Mouse (Mus musculus) brown adipose tissue, adult 24 weeks (tissue): ENCODE measurements around the gene Rfx4. TPM values are rescaled to one million over a fixed set of nuclear protein-coding genes. Genes with fewer than 3 reads are reported as not detected.

Experiments used
- H3K27ac ChIP-seq: fragments of 200-500 bp; replicated peaks from 2 replicates; pipeline ENCODE4 v1.5.1; 2012; ENCODE audit warnings: low read depth, mild to moderate bottlenecking, low read length
- H3K4me1 ChIP-seq: fragments of 200-500 bp; 2 replicates; pipeline ENCODE4 v1.6.1; 2012; ENCODE audit warnings: low read length, mixed read lengths; ENCODE audit not compliant: control insufficient read depth, insufficient read depth, insufficient read length
- H3K4me3 ChIP-seq: fragments of 200-500 bp; 2 replicates; pipeline ENCODE4 v1.5.1; 2012; ENCODE audit warnings: low read depth, mild to moderate bottlenecking, low read length, moderate library complexity; ENCODE audit not compliant: insufficient read depth
- polyA plus RNA-seq: library from polyadenylated mRNA; stranded (reverse); fragments of >200 nt; gene quantifications from 2 replicates; pipeline ENCODE4 v1.2.4, GENCODE M21; 2012; ENCODE audit not compliant: missing spikeins, insufficient read depth, insufficient read length

Rfx4 gene
- polyA plus RNA-seq, 1 experiment: 0.32 TPM

DNA sequence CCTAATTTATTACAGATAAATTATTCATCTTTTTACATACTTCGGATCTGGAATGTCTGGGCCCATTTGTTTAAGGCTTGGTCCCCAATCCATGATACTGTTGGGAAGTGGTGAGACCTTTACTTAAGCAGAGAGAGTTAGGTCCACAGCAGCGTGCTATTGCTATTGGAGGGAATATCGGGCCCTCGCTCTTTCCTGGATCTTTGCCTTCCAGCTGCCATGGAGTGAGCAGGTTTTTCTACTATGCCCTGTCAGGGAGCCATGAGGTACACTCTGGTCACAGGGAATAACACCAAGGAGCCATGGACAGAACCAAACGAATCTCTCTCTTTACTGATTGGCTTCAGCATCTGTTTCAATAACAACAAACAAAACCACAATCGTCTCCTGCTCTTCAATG, 159.6 kb downstream of the Rfx4 start:
- no peak overlapping the region for H3K4me3 ChIP-seq
- no peak overlapping the region for H3K27ac ChIP-seq
- H3K4me1 ChIP-seq: peaks cover 6% of the 10 kb centered on the region; the same call in 1 of the 2 replicates

DNA sequence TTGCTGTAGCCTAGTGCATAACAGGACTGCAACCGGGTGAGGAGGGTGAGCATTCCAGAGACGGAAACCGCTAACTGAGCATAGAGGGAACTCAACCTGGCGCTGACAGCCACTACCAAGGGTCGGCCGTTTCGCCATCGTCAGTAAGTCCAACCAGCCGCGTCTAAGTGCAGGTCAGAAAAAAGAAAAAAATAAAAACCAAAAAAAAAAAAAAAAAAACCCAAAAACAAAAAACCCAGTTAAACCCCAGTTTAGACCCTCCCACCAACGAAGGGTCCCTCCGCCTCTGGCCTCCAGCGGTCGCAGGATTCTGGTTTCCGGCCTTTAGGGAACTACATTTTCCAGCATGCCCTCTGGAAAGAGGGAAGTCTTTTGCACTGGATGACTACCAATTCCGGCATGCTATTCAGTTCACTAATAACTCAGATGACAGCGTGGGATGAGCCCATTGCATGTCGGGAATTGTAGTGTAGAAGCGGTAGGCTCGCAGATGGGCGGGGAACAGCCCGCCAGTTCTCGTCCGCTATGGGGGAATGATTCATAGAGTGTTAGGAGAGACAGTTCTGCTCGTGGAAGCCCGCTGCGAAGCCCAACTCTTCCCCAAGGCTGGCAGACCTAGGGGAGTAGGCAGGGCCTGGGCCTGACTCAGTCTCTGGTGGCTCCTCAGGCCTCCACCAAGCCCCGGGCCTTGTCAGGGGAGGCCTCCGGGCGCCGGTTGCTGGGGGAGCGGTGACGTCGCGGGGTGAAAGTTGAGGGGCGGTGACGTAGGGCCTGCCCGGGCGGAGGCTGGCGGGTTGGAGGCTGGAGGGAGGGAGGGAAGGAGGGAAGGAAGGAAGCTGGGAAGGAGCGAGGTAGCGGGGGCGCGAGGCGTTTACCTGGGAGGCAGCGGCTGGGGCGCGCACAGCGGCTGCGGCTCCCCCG, 161.2 kb downstream of the Rfx4 start, which contains the start of gene Ric8b:
Ric8b (plus strand) TSS at position 807 of the 921 bp plus-strand sequence.
- peaks cover 6% of the 10 kb centered on the region; the same call in 1 of the 2 replicates for H3K4me1 ChIP-seq
- peak within 1 kb of the TSS; percentile 98 for H3K27ac ChIP-seq
- H3K4me3 ChIP-seq: peak within 1 kb of the TSS; percentile 82

DNA sequence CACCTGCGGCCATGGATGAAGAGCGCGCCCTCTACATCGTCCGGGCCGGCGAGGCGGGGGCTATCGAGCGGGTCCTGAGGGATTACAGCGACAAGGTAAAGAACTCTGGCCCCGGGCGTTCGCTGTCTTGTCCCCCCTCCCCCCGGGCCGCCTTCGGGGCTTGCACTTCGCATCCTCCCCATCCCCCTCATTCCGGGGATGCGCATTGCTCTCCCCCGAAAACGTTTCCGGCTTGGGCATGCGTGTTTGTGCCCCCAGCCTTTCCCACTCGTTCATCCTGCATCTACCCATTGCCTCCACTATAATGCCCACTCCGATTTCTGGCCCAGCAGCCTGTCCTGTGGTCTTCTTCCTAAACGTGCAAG, 161.9 kb downstream of the Rfx4 start:
- Histone ChIP-seq H3K4me3 (peak overlapping the region; percentile 82), H3K4me1 (peaks cover 6% of the 10 kb centered on the region; the same call in 1 of the 2 replicates), H3K27ac (peak overlapping the region; percentile 60)

DNA sequence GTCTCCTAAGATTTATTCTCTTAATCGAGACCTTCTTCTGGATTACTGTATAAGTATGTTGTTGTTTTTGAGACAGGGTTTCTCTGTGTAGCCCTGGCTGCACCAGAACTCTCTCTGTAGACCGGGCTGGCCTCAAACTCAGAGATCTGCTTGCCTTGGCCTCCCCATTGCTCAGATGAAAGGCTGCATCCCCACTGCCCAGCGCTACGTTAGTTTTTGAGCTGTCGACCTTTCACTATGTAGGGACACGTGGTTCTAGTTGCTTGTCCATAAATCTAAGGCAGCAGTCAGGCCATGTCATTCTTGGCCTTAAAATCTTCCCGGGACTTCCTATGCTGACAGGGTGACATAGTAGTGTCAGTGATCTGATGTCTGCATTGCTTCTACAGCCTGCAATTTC, 170.5 kb downstream of the Rfx4 start:
- Histone ChIP-seq H3K4me3 (no peak overlapping the region), H3K4me1 (peaks cover 4% of the 10 kb centered on the region; the same call in 1 of the 2 replicates), H3K27ac (no peak overlapping the region)

DNA sequence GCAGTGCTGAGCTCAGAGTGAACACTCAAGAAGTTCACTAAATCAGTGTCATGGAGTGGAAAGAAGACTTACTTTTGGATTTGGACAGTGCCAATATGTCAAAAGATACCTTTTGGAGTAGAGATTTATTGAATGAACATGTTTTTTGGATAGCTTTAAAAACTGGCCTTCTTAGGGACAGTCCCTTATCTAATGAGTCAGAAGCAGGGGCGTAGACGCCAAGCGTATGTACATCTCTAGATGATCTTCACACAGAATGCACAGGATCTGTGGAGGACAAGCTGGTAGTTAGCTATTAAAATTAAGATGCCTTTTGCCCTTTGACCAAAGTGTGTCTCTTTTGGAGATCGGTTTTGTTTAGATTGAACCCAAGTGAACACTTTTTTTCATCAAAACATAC, 171.0 kb downstream of the Rfx4 start:
- H3K4me3 ChIP-seq: no peak overlapping the region
- H3K27ac ChIP-seq: no peak overlapping the region

DNA sequence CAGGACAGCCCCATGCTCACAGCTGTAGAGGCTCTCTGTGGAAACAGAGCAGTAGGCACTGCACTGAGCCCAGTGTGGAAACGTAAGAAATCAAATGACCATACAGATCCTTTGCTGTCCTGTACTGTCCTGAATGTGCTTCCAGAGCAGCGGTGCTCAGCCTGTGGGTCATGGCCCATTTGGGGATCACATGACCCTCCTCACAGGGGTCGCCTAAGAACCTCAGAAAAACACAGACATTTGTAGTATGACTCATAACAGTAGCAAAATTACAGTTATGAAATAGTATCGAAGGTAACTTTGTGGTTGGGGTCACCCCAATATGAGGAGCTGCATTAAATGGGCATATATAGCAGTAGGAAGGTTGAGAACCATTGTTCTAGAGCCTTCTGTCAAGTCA, 172.6 kb downstream of the Rfx4 start:
- H3K4me3 ChIP-seq: no peak overlapping the region
- H3K27ac ChIP-seq: no peak overlapping the region
- H3K4me1 ChIP-seq: peaks cover 2% of the 10 kb centered on the region; the same call in 1 of the 2 replicates

More for the DNA sequence above, 171.0 kb downstream of the Rfx4 start:
- peaks cover 4% of the 10 kb centered on the region; the same call in 1 of the 2 replicates for H3K4me1 ChIP-seq

DNA sequence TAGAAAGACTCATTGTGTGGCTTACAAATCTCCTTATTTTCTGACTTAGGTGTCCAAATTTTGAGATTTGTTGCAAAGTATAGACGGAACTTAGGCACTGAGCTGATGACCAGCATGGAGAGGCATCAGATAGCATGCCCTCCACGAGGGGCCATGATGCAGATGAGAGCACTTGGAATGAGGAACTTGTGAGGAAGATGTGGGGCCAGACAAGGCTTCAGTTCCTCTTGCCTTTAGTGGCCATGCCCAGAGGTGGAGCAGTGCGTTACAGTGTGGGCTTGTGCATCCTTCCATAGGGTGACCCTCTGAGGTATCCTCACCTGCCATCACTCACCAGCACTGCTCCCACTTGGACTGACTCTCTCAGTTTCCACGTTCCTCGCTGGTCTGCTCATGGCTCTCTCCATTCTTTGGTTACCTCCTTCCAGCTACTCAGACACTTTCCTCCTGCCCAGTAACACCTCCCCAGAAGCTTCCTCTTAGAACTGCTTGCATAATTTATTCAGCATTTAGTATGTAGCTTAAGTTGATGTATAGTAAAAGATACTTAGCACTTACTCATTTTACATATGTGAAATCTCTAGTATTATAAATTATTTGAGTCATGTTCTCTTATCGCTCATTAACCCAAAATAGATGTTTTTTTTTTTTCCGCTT, 179.8 kb downstream of the Rfx4 start:
- no peak overlapping the region for H3K27ac ChIP-seq
- H3K4me3 ChIP-seq: no peak overlapping the region
- H3K4me1 ChIP-seq: no peaks in the 10 kb centered on the region

DNA sequence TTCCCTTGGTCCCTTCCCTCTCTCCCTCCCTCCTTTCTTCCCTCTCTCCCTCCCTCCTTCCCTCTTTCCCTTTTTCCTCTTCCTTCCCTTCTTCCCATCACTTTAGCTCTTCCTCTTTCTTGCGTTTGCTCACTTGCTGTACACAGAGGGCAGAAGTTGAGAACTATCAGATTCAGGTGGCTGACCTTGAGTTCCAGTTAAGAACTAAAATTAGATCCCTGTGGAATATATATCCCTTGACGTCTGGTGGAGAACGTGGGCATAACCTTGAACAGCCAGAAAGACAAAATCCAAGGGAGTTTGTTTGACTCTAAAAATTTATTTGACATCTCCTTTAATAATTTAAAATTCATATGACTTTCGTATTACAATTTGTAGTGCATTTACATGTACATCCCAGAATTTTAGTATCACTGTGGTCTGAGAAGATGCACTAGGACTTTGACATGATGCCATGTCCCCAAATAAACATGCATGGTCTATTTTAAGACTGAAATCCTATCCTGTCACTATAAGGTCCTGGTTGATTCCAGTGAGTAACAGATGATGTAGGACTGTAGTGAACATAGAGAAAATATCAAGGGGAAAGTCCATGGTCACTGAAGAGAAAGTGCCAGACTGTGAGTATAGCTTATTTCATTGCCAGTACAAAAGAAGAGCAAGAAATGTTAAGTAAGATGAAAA, 181.1 kb downstream of the Rfx4 start:
- no peak overlapping the region for H3K4me3 ChIP-seq
- H3K27ac ChIP-seq: no peak overlapping the region
- H3K4me1 ChIP-seq: no peaks in the 10 kb centered on the region

DNA sequence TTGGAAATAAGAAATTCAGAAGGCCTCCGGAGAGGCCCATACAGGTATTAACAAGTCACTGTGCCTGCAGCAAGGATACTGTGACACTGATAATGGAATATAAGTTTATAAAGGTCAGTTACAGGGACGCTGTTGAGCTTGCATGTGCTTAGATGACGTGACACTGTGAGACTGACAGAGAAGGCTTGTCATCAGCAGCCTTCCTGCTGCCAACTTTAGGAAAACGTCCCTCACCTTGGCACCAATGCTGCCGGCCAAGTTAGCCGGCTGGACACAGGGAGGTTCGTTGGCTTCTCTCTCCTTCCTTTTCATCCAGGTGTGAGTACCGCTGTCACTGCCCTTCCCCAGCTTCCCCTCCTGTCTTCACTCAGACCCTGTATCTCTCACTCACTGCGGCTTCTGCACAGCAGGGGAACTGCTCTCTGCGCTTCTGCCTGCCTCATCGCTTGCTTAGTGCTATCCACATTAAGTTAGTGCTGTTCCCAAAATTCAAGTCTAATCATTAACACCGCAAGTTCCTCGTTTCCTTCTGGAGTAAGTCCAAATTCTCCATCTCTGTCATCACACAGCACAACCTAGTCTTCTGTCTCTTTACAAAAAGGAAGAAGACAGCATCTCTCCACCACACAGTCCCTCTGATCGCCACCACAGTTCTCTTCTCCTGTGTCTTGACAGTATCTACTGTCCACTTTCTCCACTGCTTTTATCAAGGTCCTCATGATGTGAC, 182.4 kb downstream of the Rfx4 start:
- Histone ChIP-seq H3K27ac (no peak overlapping the region), H3K4me1 (no peaks in the 10 kb centered on the region), H3K4me3 (no peak overlapping the region)

DNA sequence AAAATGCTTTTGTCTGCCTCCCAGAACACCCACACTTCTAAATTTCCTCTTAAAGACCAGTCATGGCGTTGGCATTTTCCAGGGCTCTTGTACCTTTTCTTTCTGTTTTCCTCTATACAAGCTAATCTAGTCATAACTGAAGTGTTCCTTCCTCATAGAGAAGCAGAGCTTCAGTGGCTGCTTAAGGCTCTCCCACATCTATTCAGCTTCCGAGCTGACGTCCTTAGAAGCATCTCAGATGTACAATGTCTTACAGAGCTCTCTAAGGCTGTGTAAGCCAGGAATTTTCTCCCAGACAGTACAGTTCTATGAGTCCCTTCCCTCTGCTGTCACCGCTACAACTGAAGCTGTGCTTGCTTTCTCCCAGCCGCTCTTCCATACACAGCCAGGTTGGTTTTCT, 183.0 kb downstream of the Rfx4 start:
- H3K4me3 ChIP-seq: no peak overlapping the region
- H3K4me1 ChIP-seq: no peaks in the 10 kb centered on the region
- no peak overlapping the region for H3K27ac ChIP-seq

DNA sequence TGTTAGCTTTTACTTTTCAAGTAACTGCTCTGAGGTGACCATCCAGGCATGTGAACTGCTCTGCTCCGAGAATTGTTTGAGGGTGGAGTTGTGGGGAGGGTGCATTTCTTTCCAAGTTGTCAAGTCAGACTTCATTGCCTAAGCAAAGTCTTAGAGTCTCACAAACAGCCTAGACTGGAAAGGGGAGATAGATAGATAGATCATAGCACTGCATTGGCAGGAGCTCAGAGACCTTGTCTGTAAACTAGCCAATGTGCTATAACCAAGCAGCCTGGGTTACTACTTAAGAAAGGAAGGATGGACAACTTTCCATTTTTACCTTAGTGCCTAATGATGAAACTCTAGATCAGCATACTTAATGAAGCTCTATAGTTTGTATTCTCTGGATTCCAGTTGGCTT, 184.5 kb downstream of the Rfx4 start:
- Histone ChIP-seq H3K27ac (no peak overlapping the region), H3K4me1 (no peaks in the 10 kb centered on the region), H3K4me3 (no peak overlapping the region)

DNA sequence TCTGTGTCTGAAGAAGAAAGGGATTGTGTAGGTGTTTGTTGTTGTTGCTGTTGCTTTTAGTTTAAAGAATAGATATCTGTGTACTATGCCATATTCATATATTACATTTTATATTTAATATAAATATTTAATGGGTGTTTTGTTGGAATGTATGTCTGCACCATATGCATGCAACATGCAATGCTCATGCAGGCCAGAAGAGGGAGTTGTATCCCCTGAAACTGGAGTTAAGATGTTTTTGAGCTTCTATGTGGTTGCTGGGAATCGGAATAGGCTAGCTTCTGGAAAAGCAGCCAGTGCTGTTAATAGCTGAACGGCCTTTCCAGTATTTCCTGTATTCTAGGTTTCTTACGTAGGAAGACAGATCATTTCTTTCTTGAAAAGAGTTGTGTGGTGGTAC, 189.8 kb downstream of the Rfx4 start:
- H3K4me1 ChIP-seq: peaks cover 4% of the 10 kb centered on the region
- no peak overlapping the region for H3K27ac ChIP-seq

DNA sequence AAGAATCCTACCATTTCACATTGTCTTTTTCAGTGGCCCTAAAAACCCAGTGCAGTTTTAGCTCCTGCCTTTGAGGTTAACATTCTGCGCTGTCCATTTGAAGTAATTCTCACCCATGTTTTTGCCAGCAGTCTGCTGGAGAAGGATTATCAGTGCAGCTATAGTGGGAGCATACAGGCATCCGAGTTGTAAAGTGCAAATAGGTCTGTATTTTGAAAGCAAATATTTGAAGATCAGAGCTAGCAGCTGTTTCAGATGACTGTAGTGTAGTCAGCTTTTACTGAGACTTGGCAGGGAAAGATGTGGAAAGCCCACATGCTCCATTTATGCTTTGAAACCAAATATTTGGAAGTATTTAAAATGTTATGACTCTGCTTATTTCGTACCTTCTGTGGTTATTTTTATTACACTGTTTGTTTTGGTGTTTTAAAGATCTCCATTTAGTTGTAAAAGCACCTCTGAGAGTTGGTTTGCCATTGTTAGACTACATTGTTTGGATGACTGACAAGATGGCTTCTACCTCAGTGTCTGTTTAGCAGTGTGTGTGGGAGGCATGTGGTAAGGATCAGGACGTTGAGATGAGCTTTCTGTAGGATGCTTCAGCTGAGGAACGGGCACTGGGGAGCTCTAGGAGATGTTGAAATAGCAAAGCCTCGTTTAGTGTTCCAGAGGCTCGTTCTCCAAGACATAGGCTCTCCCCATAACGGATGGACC, 193.3 kb downstream of the Rfx4 start:
- Histone ChIP-seq H3K4me1 (peaks cover 4% of the 10 kb centered on the region), H3K27ac (no peak overlapping the region), H3K4me3 (no peak overlapping the region)

More for the DNA sequence above, 189.8 kb downstream of the Rfx4 start:
- no peak overlapping the region for H3K4me3 ChIP-seq

DNA sequence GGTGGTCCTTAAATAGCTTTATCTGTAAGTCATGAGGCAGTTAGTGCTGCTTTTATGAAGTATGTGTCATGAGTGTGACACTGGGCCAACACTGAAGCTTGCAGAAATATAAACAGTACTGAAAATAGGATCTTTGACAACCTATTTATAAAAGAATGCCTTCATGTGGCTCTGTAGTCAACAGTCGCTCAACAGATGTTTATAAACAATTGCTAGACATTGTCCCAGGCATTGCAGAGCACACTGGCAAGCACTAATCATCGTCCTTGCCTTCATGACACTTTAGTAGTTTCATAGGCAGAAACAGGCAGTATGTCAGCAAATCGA, 193.8 kb downstream of the Rfx4 start:
- H3K4me1 ChIP-seq: peaks cover 4% of the 10 kb centered on the region
- H3K27ac ChIP-seq: no peak overlapping the region
- H3K4me3 ChIP-seq: no peak overlapping the region
